Mouse (Mus musculus): ENCODE results near the gene Psmb11.

The Psmb11 gene

GRCm38 (mm10) chr14:54640121-54640520 lies 18.9 kb downstream of the Psmb11 start:
- DNase-seq (ENCODE audit: extremely low read depth, low read depth, low spot score): no peak

- no peak for DNase-seq (ENCODE audit: extremely low read depth, low read depth, low spot score)
These were observed 19.7 kb downstream of the Psmb11 start, which contains the start of gene Gm17606 for GRCm38 (mm10) chr14:54640946-54641304. Gene Gm17606 (plus strand): TSS chr14:54640952.

GRCm38 (mm10) chr14:54641305-54641969 lies 20.2 kb downstream of the Psmb11 start, which contains the start of gene Cdh24:
Gene Cdh24 (minus strand): TSS chr14:54641364.
- no peak for DNase-seq (ENCODE audit: extremely low read depth, low read depth, low spot score)

GRCm38 (mm10) chr14:54642224-54642944 lies 21.2 kb downstream of the Psmb11 start:
- DNase-seq (ENCODE audit: extremely low read depth, low read depth, low spot score): no peak

GRCm38 (mm10) chr14:54643011-54643410 lies 21.8 kb downstream of the Psmb11 start:
- DNase-seq (ENCODE audit: extremely low read depth, low read depth, low spot score): no peak

- no peak for DNase-seq (ENCODE audit: extremely low read depth, low read depth, low spot score)
These were observed 23.1 kb downstream of the Psmb11 start for GRCm38 (mm10) chr14:54644294-54644693.

- DNase-seq (ENCODE audit: extremely low read depth, low read depth, low spot score): no peak
These were observed 25.2 kb downstream of the Psmb11 start for GRCm38 (mm10) chr14:54646455-54646854.

- DNase-seq (ENCODE audit: extremely low read depth, low read depth, low spot score): no peak
These were observed 25.8 kb downstream of the Psmb11 start for GRCm38 (mm10) chr14:54646898-54647636.

- DNase-seq (ENCODE audit: extremely low read depth, low read depth, low spot score): no peak
These were observed 26.7 kb downstream of the Psmb11 start for GRCm38 (mm10) chr14:54647900-54648299.

- peak; percentile 43 for DNase-seq (ENCODE audit: extremely low read depth, low read depth, low spot score)
These were observed 29.6 kb downstream of the Psmb11 start for GRCm38 (mm10) chr14:54650621-54651454.

GRCm38 (mm10) chr14:54651556-54651955 lies 30.3 kb downstream of the Psmb11 start:
- no peak for DNase-seq (ENCODE audit: extremely low read depth, low read depth, low spot score)

- DNase-seq (ENCODE audit: extremely low read depth, low read depth, low spot score): no peak
These were observed 31.6 kb downstream of the Psmb11 start for GRCm38 (mm10) chr14:54652787-54653186.

GRCm38 (mm10) chr14:54653496-54653895 lies 32.3 kb downstream of the Psmb11 start:
- no peak for DNase-seq (ENCODE audit: extremely low read depth, low read depth, low spot score)

- DNase-seq (ENCODE audit: extremely low read depth, low read depth, low spot score): no peak
These were observed 38.8 kb downstream of the Psmb11 start for GRCm38 (mm10) chr14:54660009-54660408.

GRCm38 (mm10) chr14:54664477-54665222 lies 43.4 kb downstream of the Psmb11 start:
- no peak for DNase-seq (ENCODE audit: extremely low read depth, low read depth, low spot score)

- no peak for DNase-seq (ENCODE audit: extremely low read depth, low read depth, low spot score)
These were observed 48.1 kb downstream of the Psmb11 start for GRCm38 (mm10) chr14:54669381-54669780.

GRCm38 (mm10) chr14:54674317-54674716 lies 53.1 kb downstream of the Psmb11 start:
- no peak for DNase-seq (ENCODE audit: extremely low read depth, low read depth, low spot score)

- DNase-seq (ENCODE audit: extremely low read depth, low read depth, low spot score): no peak
These were observed 55.1 kb downstream of the Psmb11 start for GRCm38 (mm10) chr14:54676290-54676689.

GRCm38 (mm10) chr14:54678657-54679304 lies 57.5 kb downstream of the Psmb11 start:
- DNase-seq (ENCODE audit: extremely low read depth, low read depth, low spot score): no peak

Measured in fat pad, adult 2 months (tissue).